Mouse (Mus musculus): ENCODE results near the gene Gm38431. TPM values are rescaled to one million over a fixed set of nuclear protein-coding genes. Genes with fewer than 3 reads are reported as not detected.

Gene Gm38431
- total and polyA plus RNA-seq, 3 experiments, result 1.1 to 30.5 (median 9.8) TPM

- Histone ChIP-seq H3K27me3 (replicated peaks) (no peaks in the 10 kb centered on the region), H3K36me3 (replicated peaks in 1 of 2; ENCODE audit: control insufficient read depth in 1 of 2, insufficient read depth in 1 of 2, low read length in 1 of 2) (peaks cover 36 to 42% of the 10 kb centered on the region in 2 experiments), H3K9me3 (replicated peaks; ENCODE audit: low read length) (no peaks in the 10 kb centered on the region), H3K4me2 (ENCODE audit: insufficient read depth, low read depth, poor library complexity, severe bottlenecking) (peak overlapping the region; percentile 74), H3K79me2 (replicated peaks; ENCODE audit: control insufficient read depth, extremely low read depth, insufficient read depth, poor library complexity, severe bottlenecking) (peaks cover 3% of the 10 kb centered on the region; the same call in 1 of the 2 replicates), H3K4me1 (ENCODE audit: control insufficient read depth in 1 of 2, insufficient read depth in 2 of 2) (peaks cover 14 to 54% of the 10 kb centered on the region in 2 experiments), H3K27ac (ENCODE audit: insufficient read depth, low read depth) (peak overlapping the region; percentile 92), H3K9ac (ENCODE audit: insufficient read depth, low read depth) (peak overlapping the region; percentile 46), H3K4me3 (replicated peaks in 1 of 3; ENCODE audit: low read depth in 2 of 3, low read length in 2 of 3, poor library complexity in 1 of 3) (peak overlapping the region; percentile 67 to 76 (median 74))
- peak; percentile 85 for DNase-seq (ENCODE audit: extremely low read depth)
- dilution Hi-C loops (cut with MboI; ENCODE audit: extremely low pct_ligation_motif_present, extremely low pct_unique_long_range_greater_than_20kb, low sequenced_read_pairs), result no loop called here
- in situ Hi-C loops (cut with MboI; ENCODE audit: low pct_ligation_motif_present, low pct_unique_long_range_greater_than_20kb, low sequenced_read_pairs), result loop anchor here (5.0 kb wide), 1 partner anchor 96 kb away; no protein-coding TSS in a partner anchor
- TF ChIP-seq MXI1 (IDR thresholded peaks at IDR 0.05; ENCODE audit: low read depth, low read length) (no peak; the same call in none of the 2 replicates), MYC (IDR thresholded peaks at IDR 0.05; ENCODE audit: low read depth, low read length) (peak; percentile 99), BHLHE40 (IDR thresholded peaks at IDR 0.05; ENCODE audit: low read depth, low read length) (peak; percentile 98), TBP (conservative IDR thresholded peaks at IDR 0.05; ENCODE audit: low read depth, low read length) (peak; percentile 51; the same call in 1 of the 2 replicates), SMC3 (IDR thresholded peaks at IDR 0.05; ENCODE audit: low read depth, low read length) (no peak), ZMIZ1 (IDR thresholded peaks at IDR 0.05; ENCODE audit: low read depth, low read length) (0 out of 2 replicates have a peak, but pooled peaks have one; percentile 10), HCFC1 (IDR thresholded peaks at IDR 0.05; ENCODE audit: low read depth, low read length) (no peak), MEF2A (IDR thresholded peaks at IDR 0.05; ENCODE audit: borderline replicate concordance, low read depth, low read length) (peak; percentile 12; the same call in 1 of the 2 replicates), NELFE (IDR thresholded peaks at IDR 0.05; ENCODE audit: low read depth, low read length) (peak; percentile 67; the same call in 1 of the 2 replicates), JUN (IDR thresholded peaks at IDR 0.05; ENCODE audit: insufficient read depth, low read depth, low read length) (no peak), MAX (IDR thresholded peaks at IDR 0.05; ENCODE audit: low read length) (peak; percentile 96), E2F4 (IDR thresholded peaks at IDR 0.05; ENCODE audit: insufficient replicate concordance, low read depth, low read length) (no peak), ETS1 (conservative IDR thresholded peaks at IDR 0.05; ENCODE audit: low read depth, low read length) (peak; percentile 68), SIN3A (IDR thresholded peaks at IDR 0.05; ENCODE audit: low read length) (peak; percentile 58), NRF1 (IDR thresholded peaks at IDR 0.05; ENCODE audit: low read depth, low read length) (peak; percentile 67), POLR2A (IDR thresholded peaks at IDR 0.05; ENCODE audit: low read depth, low read length) (peak; percentile 56; the same call in 1 of the 2 replicates), USF1 (IDR thresholded peaks at IDR 0.05; ENCODE audit: low read depth, low read length) (no peak)
Observed at GRCm38 (mm10) chr9:21031251-21031895, 60.4 kb downstream of the Gm38431 start.

- Histone ChIP-seq H3K27ac (ENCODE audit: insufficient read depth, low read depth) (peak overlapping the region; percentile 92), H3K4me3 (replicated peaks in 1 of 3; ENCODE audit: low read depth in 2 of 3, low read length in 2 of 3, poor library complexity in 1 of 3) (peak overlapping the region; percentile 67 to 76 (median 74)), H3K79me2 (replicated peaks; ENCODE audit: control insufficient read depth, extremely low read depth, insufficient read depth, poor library complexity, severe bottlenecking) (peaks cover 3% of the 10 kb centered on the region; the same call in 1 of the 2 replicates), H3K27me3 (replicated peaks) (no peaks in the 10 kb centered on the region), H3K9ac (ENCODE audit: insufficient read depth, low read depth) (peak overlapping the region; percentile 46), H3K9me3 (replicated peaks; ENCODE audit: low read length) (no peaks in the 10 kb centered on the region), H3K36me3 (replicated peaks in 1 of 2; ENCODE audit: control insufficient read depth in 1 of 2, insufficient read depth in 1 of 2, low read length in 1 of 2) (peaks cover 38 to 42% of the 10 kb centered on the region in 2 experiments), H3K4me1 (ENCODE audit: control insufficient read depth in 1 of 2, insufficient read depth in 2 of 2) (peaks cover 14 to 57% of the 10 kb centered on the region in 2 experiments), H3K4me2 (ENCODE audit: insufficient read depth, low read depth, poor library complexity, severe bottlenecking) (peak overlapping the region; percentile 87)
- DNase-seq (ENCODE audit: extremely low read depth), result peak; percentile 98
- TF ChIP-seq USF2 (conservative IDR thresholded peaks at IDR 0.05; ENCODE audit: low read depth, low read length) (0 out of 2 replicates have a peak, but pooled peaks have one; percentile 7), ZMIZ1 (IDR thresholded peaks at IDR 0.05; ENCODE audit: low read depth, low read length) (0 out of 2 replicates have a peak, but pooled peaks have one; percentile 14), TBP (conservative IDR thresholded peaks at IDR 0.05; ENCODE audit: low read depth, low read length) (no peak), CHD2 (IDR thresholded peaks at IDR 0.05; ENCODE audit: low read length) (peak; percentile 82), POLR2A (IDR thresholded peaks at IDR 0.05; ENCODE audit: low read depth, low read length) (0 out of 2 replicates have a peak, but pooled peaks have one; percentile 13), ZNF384 (IDR thresholded peaks at IDR 0.05; ENCODE audit: low read depth, low read length) (no peak), MAX (IDR thresholded peaks at IDR 0.05; ENCODE audit: low read length) (peak; percentile 85; the same call in 1 of the 2 replicates), IRF4 (IDR thresholded peaks at IDR 0.05; ENCODE audit: low read depth, low read length) (peak; percentile 62), ELF1 (IDR thresholded peaks at IDR 0.05; ENCODE audit: low read depth, low read length) (peak; percentile 45; the same call in 1 of the 2 replicates), SIN3A (IDR thresholded peaks at IDR 0.05; ENCODE audit: low read length) (peak; percentile 91), RCOR1 (conservative IDR thresholded peaks at IDR 0.05; ENCODE audit: low read depth, low read length) (peak; percentile 51; the same call in 1 of the 2 replicates), EP300 (IDR thresholded peaks at IDR 0.05; ENCODE audit: low read length) (no peak), ETS1 (conservative IDR thresholded peaks at IDR 0.05; ENCODE audit: low read depth, low read length) (no peak), USF1 (IDR thresholded peaks at IDR 0.05; ENCODE audit: low read depth, low read length) (peak; percentile 42), ZC3H11A (IDR thresholded peaks at IDR 0.05; ENCODE audit: low read depth, low read length) (no peak), CTCF (conservative IDR thresholded peaks at IDR 0.05 in 1 of 2, IDR thresholded peaks at IDR 0.05 in 1 of 2; ENCODE audit: low read depth in 2 of 2, low read length in 2 of 2) (peak; percentile 29 to 79; a peak in 2 of 4 replicates), SMC3 (IDR thresholded peaks at IDR 0.05; ENCODE audit: low read depth, low read length) (peak; percentile 62), MAZ (IDR thresholded peaks at IDR 0.05; ENCODE audit: low read depth, low read length) (peak; percentile 99), RAD21 (IDR thresholded peaks at IDR 0.05; ENCODE audit: low read depth, low read length) (peak; percentile 19), BHLHE40 (IDR thresholded peaks at IDR 0.05; ENCODE audit: low read depth, low read length) (no peak)
- in situ Hi-C loops (cut with MboI; ENCODE audit: low pct_ligation_motif_present, low pct_unique_long_range_greater_than_20kb, low sequenced_read_pairs) (loop anchor here (5.0 kb wide), 1 partner anchor 96 kb away; no protein-coding TSS in a partner anchor), dilution Hi-C loops (cut with MboI; ENCODE audit: extremely low pct_ligation_motif_present, extremely low pct_unique_long_range_greater_than_20kb, low sequenced_read_pairs) (no loop called here)
Observed at GRCm38 (mm10) chr9:21030781-21031250, 61.0 kb downstream of the Gm38431 start.
